Mouse (Mus musculus) lung, embryonic 16.5 days (tissue): Measurements from ENCODE around the gene Zfp697. TPM values are rescaled to one million over a fixed set of nuclear protein-coding genes. Genes with fewer than 3 reads are reported as not detected.
"Not testable (repeated sequence)": the region's sequence is repeated elsewhere in the genome, so short reads cannot be mapped to it uniquely, and the experiment has no call there.

Experiments
- ATAC-seq: fragments of 200-750 bp; cut with Nextera tagmentation; 2 replicates; pipeline ENCODE4 v1.8.0; 2017; ENCODE audit warnings: low read depth, mild to moderate bottlenecking, moderate library complexity
- H3K27ac ChIP-seq: fragments of 300-500 bp; sonication (generic); 2 replicates; pipeline ENCODE4 v1.5.1; 2014; ENCODE audit warnings: mild to moderate bottlenecking, control low read depth, low read length
- H3K27me3 ChIP-seq: fragments of 300-500 bp; sonication (generic); 2 replicates; pipeline ENCODE4 v1.6.1; 2014; ENCODE audit warnings: low read depth, low read length, mixed read lengths; ENCODE audit not compliant: control insufficient read depth, insufficient read depth
- H3K36me3 ChIP-seq: fragments of 300-500 bp; sonication (generic); 2 replicates; pipeline ENCODE4 v1.6.1; 2014; ENCODE audit warnings: low read length; ENCODE audit not compliant: control insufficient read depth, insufficient read depth
- H3K4me1 ChIP-seq: fragments of 300-500 bp; sonication (generic); replicated peaks from 2 replicates; pipeline ENCODE4 v1.6.1; 2014; ENCODE audit warnings: low read length, mixed read lengths; ENCODE audit not compliant: control insufficient read depth, insufficient read depth
- H3K4me2 ChIP-seq: fragments of 300-500 bp; sonication (generic); 2 replicates; pipeline ENCODE4 v1.6.1; 2014; ENCODE audit warnings: low read depth, low read length, control low read depth
- H3K4me3 ChIP-seq: fragments of 300-500 bp; sonication (generic); 2 replicates; pipeline ENCODE4 v1.5.1; 2014; ENCODE audit warnings: mild to moderate bottlenecking, low read length, control low read depth
- H3K9ac ChIP-seq: fragments of 300-500 bp; sonication (generic); 2 replicates; pipeline ENCODE4 v1.6.1; 2014; ENCODE audit warnings: low read length, control low read depth
- H3K9me3 ChIP-seq: fragments of 300-500 bp; sonication (generic); 2 replicates; pipeline ENCODE4 v1.6.1; 2016; ENCODE audit warnings: low read length; ENCODE audit not compliant: control insufficient read depth
- WGBS: fragments of 180-500 bp; shearing (Covaris S2); extraction: QIAGEN DNeasy Blood & Tissue Kit; methylation state at CpG from one replicate; pipeline ENCODE4 v1.1.7; 2014; 5-methylcytosine and 5-hydroxymethylcytosine counted together
- polyA plus RNA-seq: library from polyadenylated mRNA; unstranded; fragments of >200 nt; fragmentation: Nextera tagmentation; extraction: Ambion mirVana; gene quantifications from 2 replicates; pipeline ENCODE4 v1.2.1, GENCODE M21; 2015

Gene Zfp697
- polyA plus RNA-seq, 1 experiment from 2014 or later, result 7.1 TPM

- not testable (repeated sequence) for H3K4me2 ChIP-seq, ATAC-seq, H3K4me1 ChIP-seq, H3K9ac ChIP-seq, H3K9me3 ChIP-seq, H3K4me3 ChIP-seq, H3K27ac ChIP-seq, H3K36me3 ChIP-seq, H3K27me3 ChIP-seq
- WGBS, result no CpG with 5 or more reads among the region's 2 CpGs
Measured at GRCm38 (mm10) chr3:98563831-98564230, 181.6 kb downstream of the Zfp697 start.

DNA sequence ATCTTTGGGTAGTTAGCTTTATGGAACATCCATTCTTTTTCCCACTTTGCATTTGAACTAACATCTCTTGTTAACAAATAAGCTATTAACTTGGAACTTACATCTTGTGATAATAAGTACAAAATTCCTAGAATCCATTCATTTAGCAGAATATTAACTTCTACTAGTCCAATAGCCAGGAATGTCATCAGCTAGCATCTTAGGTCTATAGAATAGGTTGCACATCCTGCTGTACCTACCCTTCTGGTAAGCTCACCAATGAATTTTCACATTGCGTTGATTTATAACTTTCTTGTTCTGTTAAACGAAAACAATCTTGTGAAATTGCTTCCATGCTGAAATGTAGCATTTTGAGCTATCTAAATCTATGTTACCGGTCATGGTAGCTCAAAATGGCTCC lies 182.6 kb downstream of the Zfp697 start:
- H3K27ac ChIP-seq, H3K27me3 ChIP-seq, H3K9me3 ChIP-seq, ATAC-seq, H3K4me1 ChIP-seq, H3K4me2 ChIP-seq, H3K36me3 ChIP-seq, H3K9ac ChIP-seq, H3K4me3 ChIP-seq: not testable (repeated sequence)
- no CpG with 5 or more reads among the region's 3 CpGs for WGBS

DNA sequence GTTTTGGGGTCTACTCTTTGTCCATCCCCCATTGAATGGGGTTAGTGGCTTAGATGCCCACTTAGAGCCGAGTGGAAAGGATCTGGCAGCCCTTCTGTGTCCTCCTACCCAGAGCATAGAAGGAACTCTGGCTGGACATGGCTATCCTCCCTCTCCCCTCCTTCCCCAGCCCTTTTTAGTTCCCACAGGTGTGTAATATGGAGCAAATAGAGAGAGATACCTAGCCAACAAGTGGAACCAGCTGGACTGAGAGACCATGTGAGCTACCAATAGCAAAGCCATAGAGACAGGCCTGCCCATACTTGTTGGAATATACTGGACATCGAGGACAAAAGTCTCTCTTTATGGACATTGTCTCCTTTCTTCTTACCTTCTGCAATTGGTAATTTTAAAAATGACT lies 185.5 kb downstream of the Zfp697 start:
- H3K27me3 ChIP-seq, H3K4me2 ChIP-seq, H3K36me3 ChIP-seq, H3K9me3 ChIP-seq, H3K27ac ChIP-seq, H3K9ac ChIP-seq, H3K4me1 ChIP-seq, ATAC-seq, H3K4me3 ChIP-seq: not testable (repeated sequence)
- WGBS, result 78% methylated on average over 2 of the region's 2 CpGs

DNA sequence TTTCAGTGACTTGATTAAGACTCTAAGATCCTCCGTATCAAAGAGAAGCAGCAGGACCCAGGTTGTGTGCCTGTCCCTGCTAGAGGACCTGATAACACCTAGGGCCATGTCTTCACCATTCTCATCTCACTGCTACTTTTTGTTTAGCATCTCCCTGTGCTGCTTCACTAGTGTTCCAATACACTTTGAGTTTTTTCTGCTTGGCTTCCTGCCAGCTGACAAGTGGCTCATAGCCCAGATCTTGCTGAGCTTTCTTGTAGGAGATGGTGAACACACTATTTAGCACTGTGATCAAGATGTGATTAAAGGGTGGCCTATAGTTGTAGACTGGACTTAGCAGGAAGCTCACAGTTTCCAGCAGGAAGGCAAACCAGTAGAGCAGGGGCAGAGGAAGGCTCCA lies 198.8 kb downstream of the Zfp697 start:
- not testable (repeated sequence) for H3K4me2 ChIP-seq, H3K9ac ChIP-seq, H3K4me1 ChIP-seq, H3K27me3 ChIP-seq, H3K4me3 ChIP-seq, H3K27ac ChIP-seq, ATAC-seq, H3K9me3 ChIP-seq, H3K36me3 ChIP-seq
- WGBS, result 67% methylated on average over 1 of the region's 1 CpGs

DNA sequence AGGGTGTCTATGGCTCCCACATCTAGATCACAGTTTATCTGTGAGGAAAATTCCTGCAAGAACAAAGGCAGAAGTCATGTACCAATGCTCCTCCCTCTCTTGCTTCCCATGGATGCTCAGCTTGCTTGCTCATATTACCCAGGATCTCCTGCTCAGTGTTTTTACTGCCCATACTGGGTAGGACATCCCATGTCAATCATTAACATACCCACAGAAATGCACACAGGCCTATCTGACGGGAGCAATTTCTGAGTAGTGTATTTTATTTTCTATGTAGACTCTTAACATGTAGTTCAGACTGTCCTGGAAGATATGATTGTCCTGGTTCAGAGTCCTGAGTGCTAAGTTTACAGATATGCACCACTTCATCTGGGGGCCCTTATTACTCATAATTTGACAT lies 199.9 kb downstream of the Zfp697 start:
- not testable (repeated sequence) for H3K27me3 ChIP-seq, ATAC-seq, H3K36me3 ChIP-seq, H3K27ac ChIP-seq, H3K9ac ChIP-seq, H3K4me1 ChIP-seq, H3K4me3 ChIP-seq, H3K9me3 ChIP-seq, H3K4me2 ChIP-seq
- WGBS, result no CpG with 5 or more reads among the region's 1 CpGs

GRCm38 (mm10) chr3:98582622-98583021 lies 200.4 kb downstream of the Zfp697 start:
- not testable (repeated sequence) for H3K4me3 ChIP-seq, H3K36me3 ChIP-seq, H3K4me2 ChIP-seq, H3K4me1 ChIP-seq, H3K27me3 ChIP-seq, H3K9ac ChIP-seq, ATAC-seq, H3K9me3 ChIP-seq, H3K27ac ChIP-seq

DNA sequence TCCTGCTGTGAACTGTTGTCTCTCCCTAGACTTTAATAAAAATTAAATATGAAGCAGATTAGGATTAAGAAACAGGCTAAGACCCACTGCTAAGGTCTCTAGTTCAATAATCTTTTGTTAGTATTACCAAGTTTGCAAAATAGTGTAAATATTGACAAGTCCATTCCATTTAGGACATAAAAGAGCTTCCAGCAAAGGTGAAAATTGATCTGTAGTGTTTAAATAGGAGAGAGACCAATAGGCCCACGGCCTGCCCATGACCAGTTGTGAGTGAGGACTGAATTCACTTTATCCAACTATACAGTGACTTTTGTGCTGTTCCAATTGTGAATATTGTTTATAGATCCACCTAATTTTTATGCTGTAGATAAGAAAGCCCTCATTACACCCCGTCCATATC lies 205.5 kb downstream of the Zfp697 start:
- H3K9ac ChIP-seq, result no peak overlapping the region
- H3K4me3 ChIP-seq, result no peak overlapping the region
- H3K4me2 ChIP-seq, result no peak overlapping the region
- 53% methylated on average over 2 of the region's 2 CpGs for WGBS
- ATAC-seq, result no peak
- no peaks in the 10 kb centered on the region for H3K4me1 ChIP-seq
- H3K27ac ChIP-seq, result no peak overlapping the region
- no peaks in the 10 kb centered on the region for H3K27me3 ChIP-seq
- no peaks in the 10 kb centered on the region for H3K36me3 ChIP-seq
- H3K9me3 ChIP-seq, result no peaks in the 10 kb centered on the region

DNA sequence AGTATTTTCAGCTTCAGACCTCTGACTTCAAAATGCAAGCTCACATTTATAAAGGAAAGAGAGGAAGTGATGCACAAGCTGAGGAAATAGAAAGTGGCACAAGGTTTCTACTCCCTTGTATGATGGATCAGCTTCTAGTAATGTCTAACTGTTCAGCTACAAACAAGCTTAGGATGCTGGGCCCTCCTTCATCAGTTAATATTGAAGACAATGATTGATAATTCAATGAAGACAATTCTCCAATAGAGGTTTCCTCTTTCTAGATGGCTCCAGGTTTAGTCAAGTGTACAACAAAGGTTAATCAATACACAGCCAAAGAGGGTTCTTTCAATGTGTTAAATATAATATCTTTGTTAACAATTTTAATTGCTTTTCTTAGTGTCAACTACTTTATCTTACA lies 206.4 kb downstream of the Zfp697 start, which contains the start of gene Gm10681:
TSS of gene Gm10681 (minus strand) at position 101 of the 400 bp plus-strand sequence.
- Histone ChIP-seq H3K27me3 (no peaks in the 10 kb centered on the region), H3K9me3 (no peaks in the 10 kb centered on the region), H3K27ac (no peak within 1 kb of the TSS), H3K4me2 (no peak within 1 kb of the TSS), H3K9ac (no peak within 1 kb of the TSS), H3K36me3 (no peaks in the 10 kb centered on the region), H3K4me1 (no peaks in the 10 kb centered on the region), H3K4me3 (no peak within 1 kb of the TSS)
- ATAC-seq, result no peak

DNA sequence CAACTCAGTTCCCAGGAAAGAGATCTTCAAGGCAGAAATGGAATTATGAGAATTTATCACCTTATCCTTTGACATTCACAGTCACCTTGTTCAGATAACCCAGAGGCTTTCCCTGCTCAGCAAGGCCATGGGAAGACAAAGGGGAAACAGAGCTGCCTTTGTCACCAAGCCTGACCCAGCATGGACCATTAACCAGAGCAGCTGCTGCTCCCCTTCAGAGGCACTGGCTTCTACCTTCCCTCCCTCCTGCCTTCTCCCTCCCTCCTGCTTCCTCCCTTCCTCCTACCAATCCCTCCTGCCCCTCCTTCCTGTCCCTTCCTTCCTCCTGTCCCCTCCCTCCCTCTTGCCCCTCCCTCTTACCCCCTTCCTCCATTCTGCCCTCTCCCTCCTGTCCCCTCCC lies 231.3 kb downstream of the Zfp697 start:
- H3K9ac ChIP-seq, H3K4me1 ChIP-seq, H3K9me3 ChIP-seq, H3K4me2 ChIP-seq, ATAC-seq, H3K4me3 ChIP-seq, H3K36me3 ChIP-seq, H3K27me3 ChIP-seq, H3K27ac ChIP-seq: not testable (repeated sequence)

DNA sequence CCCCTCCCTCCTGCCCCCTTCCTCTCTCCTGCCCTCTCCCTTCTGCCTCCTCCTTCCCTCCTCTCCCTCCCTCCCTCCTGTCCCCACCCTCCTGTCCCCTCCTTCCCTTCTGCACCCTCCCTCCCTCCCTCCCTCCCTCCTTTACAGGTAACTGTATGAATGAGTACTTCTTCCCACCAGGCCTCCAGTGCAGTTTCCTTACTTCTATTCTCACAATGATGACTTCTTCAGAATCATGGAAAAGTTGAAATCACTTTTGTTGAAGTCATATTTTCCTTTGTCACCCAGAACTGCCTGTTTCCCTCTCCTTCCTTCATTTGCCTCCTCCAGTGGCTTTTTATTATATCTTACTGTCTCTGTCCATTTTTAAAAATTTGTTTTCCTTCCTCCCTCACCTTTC lies 231.7 kb downstream of the Zfp697 start:
- Histone ChIP-seq H3K4me2 (no peak overlapping the region), H3K27me3 (no peaks in the 10 kb centered on the region), H3K4me1 (no peaks in the 10 kb centered on the region), H3K27ac (no peak overlapping the region), H3K9me3 (no peaks in the 10 kb centered on the region), H3K9ac (no peak overlapping the region), H3K4me3 (no peak overlapping the region), H3K36me3 (no peaks in the 10 kb centered on the region)
- ATAC-seq, result no peak
